Mouse (Mus musculus) layer of hippocampus, adult 2 months (tissue): ENCODE results near the gene Fiz1. TPM values are rescaled to one million over a fixed set of nuclear protein-coding genes. Genes with fewer than 3 reads are reported as not detected.
"Not testable (repeated sequence)": the region's sequence is repeated elsewhere in the genome, so short reads cannot be mapped to it uniquely, and the experiment has no call there.

Experiments
- DNase-seq, 2 experiments: peaks; one replicate each; pipeline ENCODE4 v3.0.0; 2022; ENCODE audit warnings: low spot score in 2 of 2
- H3K27ac ChIP-seq: fragments of 200-600 bp; 2 replicates; pipeline ENCODE4 v1.8.1; 2022
- H3K4me3 ChIP-seq: fragments of 200-600 bp; 2 replicates; pipeline ENCODE4 v1.8.1; 2022; ENCODE audit warnings: mild to moderate bottlenecking
- CTCF ChIP-seq: fragments of 200-600 bp; conservative IDR thresholded peaks from 2 replicates; pipeline ENCODE4 v1.8.1; 2022; ENCODE audit warnings: antibody characterized with exemption, mild to moderate bottlenecking, moderate library complexity
- total RNA-seq, 2 experiments: library from RNA; stranded (reverse); gene quantifications; 2 replicates each; pipeline ENCODE4 v1.2.3; 2021

The Fiz1 gene
- total RNA-seq, 2 experiments from 2014 or later: 25.8 TPM

DNA sequence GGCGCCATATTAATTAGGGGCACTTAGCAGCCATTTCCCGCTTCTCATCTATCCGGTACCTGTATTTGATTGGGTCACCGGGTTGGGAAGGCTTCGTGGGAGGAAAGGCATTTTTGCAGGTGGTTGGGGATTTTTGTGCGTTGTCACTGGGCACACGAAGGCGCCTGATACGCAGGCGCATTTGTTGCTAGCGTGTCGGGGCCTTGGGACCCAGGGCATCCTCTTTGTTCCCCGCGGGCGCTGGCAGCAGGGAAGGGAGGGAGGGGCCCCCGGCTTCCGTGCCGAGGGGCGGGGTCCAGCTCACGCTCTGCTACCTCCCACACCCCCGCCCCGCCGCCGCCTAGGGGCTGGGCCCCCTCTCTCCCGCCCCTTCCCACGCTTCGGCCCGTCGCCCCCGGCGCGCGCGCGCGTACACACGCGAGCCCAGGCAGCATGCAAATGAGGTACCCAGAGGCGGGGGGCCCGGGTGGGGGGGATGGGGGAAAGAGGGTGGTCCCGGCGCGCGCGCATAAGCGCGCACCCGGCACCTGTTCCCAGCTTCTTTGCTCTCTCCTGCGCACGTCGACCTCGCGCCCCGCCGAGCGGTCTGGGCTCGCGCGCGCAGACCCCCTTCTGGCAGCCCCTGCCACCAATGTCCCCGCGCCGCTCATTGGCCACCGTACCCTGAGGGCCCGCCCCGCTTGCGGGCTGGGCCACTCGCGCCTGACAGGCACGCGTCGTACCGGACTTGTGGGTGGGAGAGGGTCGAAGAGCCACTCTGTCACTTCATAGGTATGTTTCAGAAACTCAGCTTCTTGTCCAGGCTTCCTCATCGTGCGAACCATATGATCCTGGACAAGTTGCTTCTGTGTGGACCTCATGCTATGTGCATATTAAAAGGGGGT lies 863 bp upstream of the Fiz1 start, which contains the start of gene Gm44973:
Gene Gm44973 (plus strand): TSS at position 379 of the 884 bp plus-strand sequence.
- Histone ChIP-seq H3K27ac (peak within 1 kb of the TSS; percentile 97), H3K4me3 (peak within 1 kb of the TSS; percentile 91)
- TF ChIP-seq CTCF: no peak; the same call in 1 of the 2 replicates
- DNase-seq: peak; percentile 91 to 92

- no peak for TF ChIP-seq CTCF
- Histone ChIP-seq H3K27ac (no peak overlapping the region), H3K4me3 (no peak overlapping the region)
- no peak for DNase-seq
Observed at GRCm38 (mm10) chr7:5012681-5013513, 1.6 kb downstream of the Fiz1 start.

- 0 out of 2 replicates have a peak, but pooled peaks have one; percentile 4 for TF ChIP-seq CTCF
- no peak overlapping the region for H3K27ac ChIP-seq
- no peak overlapping the region for H3K4me3 ChIP-seq
- no peak for DNase-seq
Observed at GRCm38 (mm10) chr7:5008229-5008628, 6.3 kb downstream of the Fiz1 start.

- not testable (repeated sequence) for H3K27ac ChIP-seq, H3K4me3 ChIP-seq, DNase-seq
Observed at GRCm38 (mm10) chr7:5002876-5003275, 11.6 kb downstream of the Fiz1 start.

DNA sequence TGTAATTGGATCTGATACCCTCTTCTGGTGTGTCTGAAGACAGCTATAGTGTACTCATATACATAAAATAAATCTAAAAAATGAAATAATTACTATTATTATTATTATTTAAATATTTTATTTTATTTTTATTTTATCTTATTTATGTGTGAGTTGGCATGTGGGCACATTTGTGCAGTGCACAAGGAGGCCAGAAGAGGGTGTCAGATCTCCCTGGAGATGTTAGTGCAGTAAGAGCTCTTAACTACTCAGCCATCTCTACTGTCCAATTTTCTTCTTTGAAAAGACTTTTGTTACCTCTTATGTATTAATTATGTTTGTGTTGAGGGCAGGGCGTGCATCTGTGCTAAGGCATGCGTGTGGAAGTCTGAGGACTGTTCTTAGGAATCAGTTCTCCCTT lies 14.6 kb downstream of the Fiz1 start:
- no peak for DNase-seq
- peak; percentile 75 for TF ChIP-seq CTCF
- H3K27ac ChIP-seq: no peak overlapping the region
- no peak overlapping the region for H3K4me3 ChIP-seq

DNA sequence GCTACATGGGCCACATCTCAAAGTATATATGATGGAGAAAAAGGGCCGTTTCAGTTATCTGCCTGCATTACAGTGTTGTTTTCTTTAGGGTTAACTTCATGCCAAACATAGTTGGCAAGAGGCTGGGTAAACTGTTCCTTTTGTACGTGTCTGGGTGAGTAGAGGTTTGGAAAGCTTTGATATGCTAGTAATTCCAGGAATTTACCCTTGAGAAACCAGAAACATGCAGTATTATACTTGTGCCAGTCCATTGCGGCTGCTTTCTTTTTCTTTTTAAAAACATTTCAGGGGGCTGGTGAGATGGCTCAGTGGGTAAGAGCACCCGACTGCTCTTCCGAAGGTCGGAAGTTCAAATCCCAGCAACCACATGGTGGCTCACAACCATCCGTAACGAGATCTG lies 17.6 kb downstream of the Fiz1 start:
- TF ChIP-seq CTCF: no peak; the same call in 1 of the 2 replicates
- H3K4me3 ChIP-seq: peak overlapping the region; percentile 79
- DNase-seq: no peak
- peak overlapping the region; percentile 94 for H3K27ac ChIP-seq

DNA sequence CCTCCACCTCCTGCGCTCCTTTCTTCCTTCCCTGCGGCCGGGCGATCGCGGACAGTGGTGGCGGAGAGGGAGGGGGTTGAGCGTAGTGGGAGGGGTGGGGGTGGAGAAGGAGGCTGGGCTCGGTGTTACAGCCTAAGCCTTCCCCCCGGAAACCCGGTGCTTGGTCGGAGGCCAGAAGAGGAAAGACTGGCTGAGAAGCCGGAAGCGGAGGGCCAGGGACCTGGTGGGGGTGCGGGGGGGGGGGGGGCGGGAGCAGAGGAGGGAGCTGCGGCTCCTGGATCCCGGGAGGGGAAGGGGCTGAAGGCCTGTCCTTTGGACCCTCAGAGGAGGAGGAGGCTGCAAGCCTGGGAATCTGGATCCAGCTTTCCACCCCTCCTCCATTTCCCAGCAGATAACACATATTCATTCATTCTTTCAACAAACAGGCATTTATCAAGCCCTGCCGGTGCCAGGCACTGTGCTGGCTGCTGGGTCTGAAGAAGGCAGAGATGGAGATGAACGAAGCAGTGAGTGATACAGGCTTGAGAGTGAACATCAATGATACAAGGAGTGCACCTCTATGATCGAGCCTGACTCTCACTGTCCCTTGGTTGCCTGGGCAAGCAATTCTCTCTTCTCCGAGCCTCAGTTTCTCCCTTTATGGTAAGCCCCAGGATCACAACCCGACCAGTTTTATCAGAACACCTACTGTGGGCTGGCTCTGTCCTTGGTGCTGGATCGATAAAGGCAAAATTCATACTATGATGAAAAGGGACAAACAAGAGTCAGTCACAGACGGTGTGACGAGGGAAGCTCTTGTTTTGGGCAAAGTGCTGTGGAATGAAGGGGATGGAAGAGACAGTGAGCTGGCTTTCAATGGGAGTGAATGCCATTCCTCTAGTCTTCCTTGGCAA lies 18.2 kb downstream of the Fiz1 start, which contains the start of gene Zfp579:
Gene Zfp579 (minus strand): TSS at position 156 of the 893 bp plus-strand sequence.
- peak within 1 kb of the TSS; percentile 79 for H3K4me3 ChIP-seq
- peak within 1 kb of the TSS; percentile 94 for H3K27ac ChIP-seq
- no peak for TF ChIP-seq CTCF
- DNase-seq: peak; percentile 92 to 98

DNA sequence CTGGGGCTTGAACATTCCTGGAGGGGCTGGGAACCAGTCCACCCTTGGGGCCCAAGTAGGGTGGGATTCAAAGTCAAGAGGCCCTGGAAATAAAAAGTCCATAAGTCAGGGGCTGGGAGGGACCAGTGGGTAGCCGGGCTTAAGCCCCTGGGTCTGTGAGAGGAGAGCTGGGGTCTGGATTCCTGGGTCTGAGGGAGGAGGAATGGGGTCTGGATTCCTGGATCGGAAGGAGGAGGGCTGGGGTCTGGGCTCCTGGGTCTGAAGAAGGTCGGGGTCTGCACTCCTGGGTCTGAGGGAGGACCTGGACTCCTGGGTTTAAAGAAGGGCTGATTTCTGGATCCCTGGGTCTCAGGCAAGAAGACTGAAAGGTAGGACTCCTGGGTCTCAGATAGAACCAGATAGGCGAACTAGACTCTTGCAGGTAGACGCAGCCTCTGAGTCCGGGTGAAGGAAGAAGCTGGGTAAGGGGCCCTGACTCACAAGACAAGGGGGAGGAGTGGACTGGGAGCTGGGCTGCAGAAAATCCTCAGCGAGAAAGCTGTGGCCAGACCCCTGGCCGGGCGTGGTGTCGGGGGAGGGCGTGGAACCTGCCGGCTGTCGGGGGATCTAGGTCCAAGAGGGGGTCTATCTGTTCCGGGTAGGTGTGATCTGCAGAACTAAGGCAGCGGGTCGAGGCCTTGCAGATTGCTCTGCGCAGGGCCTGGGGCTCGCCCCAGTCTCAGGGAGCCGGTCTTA lies 19.1 kb downstream of the Fiz1 start:
- H3K27ac ChIP-seq: peak overlapping the region; percentile 94
- no peak for DNase-seq
- no peak for TF ChIP-seq CTCF
- peak overlapping the region; percentile 79 for H3K4me3 ChIP-seq

GRCm38 (mm10) chr7:4993999-4994788 lies 20.3 kb downstream of the Fiz1 start:
- TF ChIP-seq CTCF: no peak
- no peak overlapping the region for H3K27ac ChIP-seq
- DNase-seq: no peak
- H3K4me3 ChIP-seq: no peak overlapping the region; the same call in 1 of the 2 replicates

GRCm38 (mm10) chr7:4993347-4993998 lies 21.0 kb downstream of the Fiz1 start:
- no peak for TF ChIP-seq CTCF
- no peak overlapping the region for H3K4me3 ChIP-seq
- no peak for DNase-seq
- no peak overlapping the region for H3K27ac ChIP-seq
